ENCODE assay signal across 19 mouse cellular contexts in the genomic region with DNA sequence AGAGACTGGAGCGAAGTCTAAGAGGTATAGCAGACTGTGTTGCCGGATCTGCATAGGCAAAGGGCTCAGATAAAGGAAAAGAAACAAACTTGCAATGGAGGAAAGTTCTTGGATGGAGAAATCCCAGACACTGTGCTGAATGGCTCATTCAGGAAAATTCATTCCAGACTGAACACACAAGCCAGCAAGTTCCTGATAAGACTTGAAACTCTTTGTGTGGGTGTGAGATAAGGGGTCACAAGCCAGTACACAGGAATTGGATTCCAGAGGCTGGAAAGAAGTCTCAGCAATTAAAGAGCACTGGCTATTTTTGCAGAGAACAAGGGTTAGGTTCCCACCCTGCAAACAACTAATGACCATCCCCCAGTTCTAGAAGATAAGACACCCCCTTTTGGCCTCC. TPM values are rescaled to one million over a fixed set of nuclear protein-coding genes. Genes with fewer than 3 reads are reported as not detected.
DNase-seq lines count a peak whose midpoint lies in the region; ATAC-seq lines count a peak whose summit lies in the region.
"Had no signal": no experiment of that assay in that cellular context is flagged by ENCODE, and none has a peak within 500 bp of the region (broad histone marks: within the 10 kb centered on the region; RNA-seq: fewer than 3 reads in every experiment).

No protein-coding gene starts in this region.

- H3K27ac ChIP-seq in forebrain, embryonic 12.5 days: 0 out of 2 replicates have a peak overlapping the region, but pooled peaks have one; percentile 31
- no peak overlapping the region for H3K27ac ChIP-seq in forebrain, embryonic 11.5 days (ENCODE audit: low read depth, low read length)
- no peak overlapping the region for H3K27ac ChIP-seq in midbrain, embryonic 11.5 days (ENCODE audit: low read depth, low read length)
- no peak overlapping the region for H3K27ac ChIP-seq in midbrain, embryonic 15.5 days
- H3K27ac ChIP-seq in limb, embryonic 10.5 days: 0 out of 2 replicates have a peak overlapping the region, but pooled peaks have one; percentile 42
- H3K27ac ChIP-seq: midbrain, embryonic 10.5 days had no signal

- DNase-seq in forebrain, embryonic 11.5 days (ENCODE audit: low spot score): no peak
- peak; percentile 26 for DNase-seq in midbrain, embryonic 11.5 days (ENCODE audit: low spot score, missing footprints)
- peak; percentile 26 for DNase-seq in limb, embryonic 10.5 days (ENCODE audit: low spot score)
- DNase-seq in gastrocnemius, postnatal 4 days (ENCODE audit: low spot score in 2 of 2): no peak
- no peak for DNase-seq in ovary, adult 18-20 months (ENCODE audit: low spot score)
- DNase-seq: cerebellum, adult 11-12 months; embryo, embryonic 11 days; kidney, postnatal 10 days; lung, postnatal 14 days had no signal

- ATAC-seq in forebrain, embryonic 12.5 days (ENCODE audit: low FRiP score): no peak
- ATAC-seq in forebrain, embryonic 11.5 days (replicated peaks; ENCODE audit: low FRiP score): no peak
- no peak for ATAC-seq in midbrain, embryonic 11.5 days (ENCODE audit: low FRiP score)
- no peak for ATAC-seq in midbrain, embryonic 15.5 days (replicated peaks)
- no peak for ATAC-seq in megakaryocyte-erythroid progenitor cell, adult 5-6 weeks (replicated peaks; ENCODE audit: low FRiP score, low TSS enrichment, poor library complexity, severe bottlenecking)
- ATAC-seq: Patski had no signal

- WGBS in forebrain, embryonic 12.5 days: 90% methylated on average over 2 of the region's 2 CpGs
- 82% methylated on average over 2 of the region's 2 CpGs for WGBS in forebrain, embryonic 11.5 days
- whole genome bisulfite sequencing in midbrain, embryonic 11.5 days: 90% methylated on average over 2 of the region's 2 CpGs
- 83% methylated on average over 2 of the region's 2 CpGs for WGBS in midbrain, embryonic 15.5 days
- WGBS in limb, embryonic 10.5 days: 88% methylated on average over 2 of the region's 2 CpGs

- H3K9ac ChIP-seq in forebrain, embryonic 12.5 days: no peak overlapping the region
- no peak overlapping the region for H3K9ac ChIP-seq in forebrain, embryonic 11.5 days (ENCODE audit: low read length)
- no peak overlapping the region for H3K9ac ChIP-seq in midbrain, embryonic 11.5 days (ENCODE audit: low read length)
- H3K9ac ChIP-seq in midbrain, embryonic 15.5 days: no peak overlapping the region

- H3K9me3 ChIP-seq in forebrain, embryonic 12.5 days: no peaks in the 10 kb centered on the region
- no peaks in the 10 kb centered on the region for H3K9me3 ChIP-seq in forebrain, embryonic 11.5 days (ENCODE audit: control insufficient read depth, low read length)
- no peaks in the 10 kb centered on the region for H3K9me3 ChIP-seq in midbrain, embryonic 11.5 days (ENCODE audit: control insufficient read depth, low read length)
- no peaks in the 10 kb centered on the region for H3K9me3 ChIP-seq in midbrain, embryonic 15.5 days
- H3K9me3 ChIP-seq in limb, embryonic 10.5 days (replicated peaks): no peaks in the 10 kb centered on the region
- H3K9me3 ChIP-seq: midbrain, embryonic 10.5 days had no signal

- H3K36me3 ChIP-seq in forebrain, embryonic 12.5 days (replicated peaks): 0 out of 2 replicates have a peak, but pooled peaks cover 2% of the 10 kb centered on the region
- no peaks in the 10 kb centered on the region for H3K36me3 ChIP-seq in forebrain, embryonic 11.5 days (ENCODE audit: control insufficient read depth, insufficient read depth, low read length)
- no peaks in the 10 kb centered on the region for H3K36me3 ChIP-seq in midbrain, embryonic 11.5 days (ENCODE audit: control insufficient read depth, insufficient read depth, low read length)
- H3K36me3 ChIP-seq in midbrain, embryonic 15.5 days (replicated peaks): no peaks in the 10 kb centered on the region
- no peaks in the 10 kb centered on the region for H3K36me3 ChIP-seq in limb, embryonic 10.5 days

- no peak overlapping the region for H3K4me2 ChIP-seq in forebrain, embryonic 12.5 days
- no peak overlapping the region for H3K4me2 ChIP-seq in forebrain, embryonic 11.5 days (ENCODE audit: low read depth, low read length, severe bottlenecking)
- no peak overlapping the region for H3K4me2 ChIP-seq in midbrain, embryonic 11.5 days
- no peak overlapping the region for H3K4me2 ChIP-seq in midbrain, embryonic 15.5 days

- no peaks in the 10 kb centered on the region for H3K27me3 ChIP-seq in forebrain, embryonic 12.5 days
- H3K27me3 ChIP-seq in forebrain, embryonic 11.5 days (ENCODE audit: control insufficient read depth, insufficient read depth, low read length): no peaks in the 10 kb centered on the region
- no peaks in the 10 kb centered on the region for H3K27me3 ChIP-seq in midbrain, embryonic 11.5 days (ENCODE audit: control insufficient read depth, insufficient read depth, low read length)
- H3K27me3 ChIP-seq in midbrain, embryonic 15.5 days (replicated peaks): no peaks in the 10 kb centered on the region
- H3K27me3 ChIP-seq in limb, embryonic 10.5 days (ENCODE audit: low read depth, poor library complexity, severe bottlenecking): no peaks in the 10 kb centered on the region
- H3K27me3 ChIP-seq: CH12.LX, Patski had no signal

- no peak overlapping the region for H3K4me3 ChIP-seq in forebrain, embryonic 12.5 days (replicated peaks)
- H3K4me3 ChIP-seq in forebrain, embryonic 11.5 days (ENCODE audit: low read depth, low read length): no peak overlapping the region
- no peak overlapping the region for H3K4me3 ChIP-seq in midbrain, embryonic 11.5 days (ENCODE audit: low read depth, low read length)
- no peak overlapping the region for H3K4me3 ChIP-seq in midbrain, embryonic 15.5 days
- no peak overlapping the region for H3K4me3 ChIP-seq in limb, embryonic 10.5 days
- H3K4me3 ChIP-seq: erythroblast, embryonic 14.5 days; midbrain, embryonic 10.5 days; myocyte had no signal

- peaks cover 15% of the 10 kb centered on the region for H3K4me1 ChIP-seq in forebrain, embryonic 12.5 days
- H3K4me1 ChIP-seq in forebrain, embryonic 11.5 days (replicated peaks; ENCODE audit: control insufficient read depth, insufficient read depth, low read length): no peaks in the 10 kb centered on the region
- no peaks in the 10 kb centered on the region for H3K4me1 ChIP-seq in midbrain, embryonic 11.5 days (ENCODE audit: control insufficient read depth, insufficient read depth, low read length)
- no peaks in the 10 kb centered on the region for H3K4me1 ChIP-seq in midbrain, embryonic 15.5 days
- H3K4me1 ChIP-seq in limb, embryonic 10.5 days: peaks cover 41% of the 10 kb centered on the region

RNA-seq across cellular contexts. Expression of gene Gpr156, which starts 22.4 kb away (rescaled TPM):
- 4.6 and 5.4 TPM in 2 replicates for polyA plus RNA-seq in forebrain, embryonic 12.5 days (2016; fragmentation: Nextera tagmentation; extraction: Ambion mirVana)
- polyA plus RNA-seq in forebrain, embryonic 11.5 days (2014; fragmentation: Nextera tagmentation; extraction: Ambion mirVana): 4.2 and 4.3 TPM in 2 replicates
- polyA plus RNA-seq in midbrain, embryonic 11.5 days (2014; fragmentation: Nextera tagmentation; extraction: Ambion mirVana): 3.4 and 4.2 TPM in 2 replicates
- polyA plus RNA-seq in midbrain, embryonic 15.5 days (2015; fragmentation: Nextera tagmentation; extraction: Ambion mirVana): 6.2 and 6.4 TPM in 2 replicates
- 0.55 and 0.86 TPM in 2 replicates for polyA plus RNA-seq in limb, embryonic 10.5 days (2016; fragmentation: Nextera tagmentation; extraction: Ambion mirVana)
- total RNA-seq in gastrocnemius, postnatal 4 days (2021): 1 to 10 TPM in 1 of 2 experiments, under 1 TPM in 1; 0.88 to 1.5 TPM
- total RNA-seq in megakaryocyte-erythroid progenitor cell, adult 5-6 weeks (2014; fragmentation: Nextera tagmentation): not detected in 2 replicates
- not detected in 2 replicates for total RNA-seq in megakaryocyte-erythroid progenitor cell, adult 5-6 weeks (2017)
- polyA plus RNA-seq: erythroblast, embryonic 14.5 days had no signal

RNA-seq across cellular contexts. Expression of gene Lrrc58, which starts 25.8 kb away (rescaled TPM):
- polyA plus RNA-seq in forebrain, embryonic 12.5 days (2016; fragmentation: Nextera tagmentation; extraction: Ambion mirVana): 65.8 and 70.1 TPM in 2 replicates
- polyA plus RNA-seq in forebrain, embryonic 11.5 days (2014; fragmentation: Nextera tagmentation; extraction: Ambion mirVana): 64.8 and 73.5 TPM in 2 replicates
- 49.8 and 53.1 TPM in 2 replicates for polyA plus RNA-seq in midbrain, embryonic 11.5 days (2014; fragmentation: Nextera tagmentation; extraction: Ambion mirVana)
- polyA plus RNA-seq in midbrain, embryonic 15.5 days (2015; fragmentation: Nextera tagmentation; extraction: Ambion mirVana): 41.6 and 41.9 TPM in 2 replicates
- polyA plus RNA-seq in limb, embryonic 10.5 days (2016; fragmentation: Nextera tagmentation; extraction: Ambion mirVana): 66.3 and 67.8 TPM in 2 replicates
- total RNA-seq in gastrocnemius, postnatal 4 days (2021): 10 to 100 TPM; 65.5 to 68.2 TPM
- 29.8 and 33.2 TPM in 2 replicates for total RNA-seq in megakaryocyte-erythroid progenitor cell, adult 5-6 weeks (2014; fragmentation: Nextera tagmentation)
- total RNA-seq in megakaryocyte-erythroid progenitor cell, adult 5-6 weeks (2017): 26.7 and 37.5 TPM in 2 replicates

RNA-seq across cellular contexts. Expression of gene Gm36028, which starts 33.0 kb away (rescaled TPM):
- 0.17 and 0.29 TPM in 2 replicates for polyA plus RNA-seq in forebrain, embryonic 12.5 days (2016; fragmentation: Nextera tagmentation; extraction: Ambion mirVana)
- 0.24 and 0.40 TPM in 2 replicates for polyA plus RNA-seq in forebrain, embryonic 11.5 days (2014; fragmentation: Nextera tagmentation; extraction: Ambion mirVana)
- polyA plus RNA-seq in midbrain, embryonic 11.5 days (2014; fragmentation: Nextera tagmentation; extraction: Ambion mirVana): 0.12 and 0.15 TPM in 2 replicates
- polyA plus RNA-seq in midbrain, embryonic 15.5 days (2015; fragmentation: Nextera tagmentation; extraction: Ambion mirVana): not detected in 2 replicates
- polyA plus RNA-seq in limb, embryonic 10.5 days (2016; fragmentation: Nextera tagmentation; extraction: Ambion mirVana): not detected in 2 replicates
- total RNA-seq in gastrocnemius, postnatal 4 days (2021): not detected
- not detected in 2 replicates for total RNA-seq in megakaryocyte-erythroid progenitor cell, adult 5-6 weeks (2014; fragmentation: Nextera tagmentation)
- total RNA-seq in megakaryocyte-erythroid progenitor cell, adult 5-6 weeks (2017): not detected in 2 replicates
- total RNA-seq: CH12.LX; layer of hippocampus, postnatal 10 days; left cerebral cortex, postnatal 36 days had no signal
- polyA plus RNA-seq: erythroblast, embryonic 14.5 days had no signal

Comparison
In these comparisons a context has a peak if more than half of its experiments do, and no peak if none do; other contexts are left out.
1. H3K27ac ChIP-seq: peak in forebrain, embryonic 12.5 days (single experiment) and limb, embryonic 10.5 days (single experiment); none in forebrain, embryonic 11.5 days (single experiment), midbrain, embryonic 11.5 days (single experiment) and midbrain, embryonic 15.5 days (single experiment).
2. DNase-seq: peak in midbrain, embryonic 11.5 days (single experiment) and limb, embryonic 10.5 days (single experiment); none in forebrain, embryonic 11.5 days (single experiment), gastrocnemius, postnatal 4 days (0 of 2) and ovary, adult 18-20 months (single experiment).